Mouse (Mus musculus) megakaryocyte progenitor cell, adult 5-6 weeks (primary cell): Measurements from ENCODE around the gene Tns3. TPM values are rescaled to one million over a fixed set of nuclear protein-coding genes. Genes with fewer than 3 reads are reported as not detected.
A peak's percentile ranks its signal among the peaks of the same experiment; 100 is the strongest.

Source experiments
- ATAC-seq: replicated peaks from 2 replicates; pipeline ENCODE4 v1.8.0; 2016; ENCODE audit warnings: mild to moderate bottlenecking, moderate TSS enrichment, inconsistent platforms; ENCODE audit not compliant: poor library complexity
- total RNA-seq, 2 experiments: library from RNA; stranded (forward) in 1 of 2; stranded (reverse) in 1 of 2; fragments of 157-497, 149-512 nt in 1 of 2; fragments of 200-1000 nt in 1 of 2; gene quantifications; 2 replicates each; pipeline versions ENCODE4 v1.2.3 to v1.2.4; 2015 to 2017

Gene Tns3
- total RNA-seq, 2 experiments from 2014 or later: 11.5 to 27.0 TPM

GRCm38 (mm10) chr11:8652116-8652714, 12.1 kb downstream of the Tns3 start:
- ATAC-seq: no peak

GRCm38 (mm10) chr11:8651448-8652035, 12.8 kb downstream of the Tns3 start:
- ATAC-seq: no peak

- ATAC-seq: no peak
These were observed 18.7 kb downstream of the Tns3 start for GRCm38 (mm10) chr11:8645609-8646008.

GRCm38 (mm10) chr11:8644272-8644671, 20.1 kb downstream of the Tns3 start:
- ATAC-seq: peak; percentile 21; the same call in 1 of the 2 replicates

GRCm38 (mm10) chr11:8641634-8642277, 22.6 kb downstream of the Tns3 start:
- ATAC-seq: no peak

- no peak for ATAC-seq
These were observed 24.6 kb downstream of the Tns3 start for GRCm38 (mm10) chr11:8639726-8640125.

- no peak for ATAC-seq
These were observed 25.2 kb downstream of the Tns3 start for GRCm38 (mm10) chr11:8639007-8639718.

GRCm38 (mm10) chr11:8637469-8638447, 26.6 kb downstream of the Tns3 start:
- peak; percentile 34 for ATAC-seq

- ATAC-seq: no peak
These were observed 27.7 kb downstream of the Tns3 start for GRCm38 (mm10) chr11:8636680-8637079.

GRCm38 (mm10) chr11:8635778-8636177, 28.6 kb downstream of the Tns3 start:
- peak; percentile 27 for ATAC-seq

- ATAC-seq: no peak
These were observed 29.5 kb downstream of the Tns3 start for GRCm38 (mm10) chr11:8634728-8635410.

- ATAC-seq: no peak
These were observed 32.2 kb downstream of the Tns3 start for GRCm38 (mm10) chr11:8632163-8632562.

- peak; percentile 5; the same call in 1 of the 2 replicates for ATAC-seq
These were observed 34.4 kb downstream of the Tns3 start for GRCm38 (mm10) chr11:8629862-8630390.

- peak; percentile 17 for ATAC-seq
These were observed 35.0 kb downstream of the Tns3 start for GRCm38 (mm10) chr11:8629326-8629725.

- ATAC-seq: peak; percentile 74
These were observed 35.5 kb downstream of the Tns3 start for GRCm38 (mm10) chr11:8628846-8629253.

- ATAC-seq: no peak
These were observed 37.2 kb downstream of the Tns3 start for GRCm38 (mm10) chr11:8627156-8627555.

GRCm38 (mm10) chr11:8626715-8627114, 37.6 kb downstream of the Tns3 start:
- ATAC-seq: no peak

- no peak for ATAC-seq
These were observed 38.3 kb downstream of the Tns3 start for GRCm38 (mm10) chr11:8625915-8626604.

GRCm38 (mm10) chr11:8625451-8625850, 38.9 kb downstream of the Tns3 start:
- no peak for ATAC-seq
